Mouse (Mus musculus) kidney, postnatal 36 days (tissue): ENCODE measurements around the gene Slc22a15.
"Not testable (repeated sequence)": the region's sequence is repeated elsewhere in the genome, so short reads cannot be mapped to it uniquely, and the experiment has no call there.

Experiments used
- DNase-seq, 2 experiments: peaks; one replicate each; pipeline ENCODE4 v3.0.0; 2021 to 2022; ENCODE audit warnings: mixed read lengths in 2 of 2

Gene Slc22a15

DNA sequence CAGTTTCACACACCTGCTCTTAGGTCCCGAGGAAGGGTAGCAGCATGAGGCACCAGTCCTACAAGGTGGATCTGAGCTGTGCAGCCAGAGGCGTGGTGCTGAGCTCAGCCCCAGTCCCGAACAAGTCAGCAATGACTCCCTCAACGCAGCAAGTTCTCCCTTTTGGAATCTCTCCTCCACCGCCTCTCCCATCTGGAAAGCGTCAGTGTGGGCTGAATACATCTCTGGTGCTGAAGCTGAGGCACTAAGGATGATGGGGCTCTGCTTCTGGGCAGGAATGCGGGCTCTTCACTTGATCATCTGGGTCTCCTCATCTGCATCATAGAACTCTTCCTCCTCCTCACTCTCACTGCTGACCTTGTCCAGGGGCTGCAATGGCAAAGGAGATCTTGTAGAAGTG, 64.1 kb downstream of the Slc22a15 start:
- no peak for DNase-seq

- no peak for DNase-seq
Measured at GRCm38 (mm10) chr3:101859740-101860139, 64.5 kb downstream of the Slc22a15 start.

DNA sequence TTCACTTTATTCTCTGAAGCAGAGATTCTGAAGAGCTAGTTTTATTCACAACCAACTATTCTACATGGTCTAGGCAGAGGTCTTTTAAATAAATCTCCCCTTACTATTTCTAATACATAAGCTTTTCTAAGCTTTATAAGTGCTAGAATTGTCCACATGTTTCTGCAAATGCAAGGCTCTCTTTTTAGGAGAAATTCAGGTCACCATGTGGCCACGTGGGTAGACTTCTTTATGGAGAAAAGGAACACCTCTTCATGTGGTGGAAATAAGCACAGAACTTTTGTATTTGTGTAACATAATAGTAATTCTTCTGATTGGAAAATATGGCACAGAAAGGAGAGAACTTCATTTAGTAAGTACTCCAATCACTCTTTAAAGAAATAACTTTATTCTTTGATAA, 70.2 kb downstream of the Slc22a15 start:
- no peak for DNase-seq

DNA sequence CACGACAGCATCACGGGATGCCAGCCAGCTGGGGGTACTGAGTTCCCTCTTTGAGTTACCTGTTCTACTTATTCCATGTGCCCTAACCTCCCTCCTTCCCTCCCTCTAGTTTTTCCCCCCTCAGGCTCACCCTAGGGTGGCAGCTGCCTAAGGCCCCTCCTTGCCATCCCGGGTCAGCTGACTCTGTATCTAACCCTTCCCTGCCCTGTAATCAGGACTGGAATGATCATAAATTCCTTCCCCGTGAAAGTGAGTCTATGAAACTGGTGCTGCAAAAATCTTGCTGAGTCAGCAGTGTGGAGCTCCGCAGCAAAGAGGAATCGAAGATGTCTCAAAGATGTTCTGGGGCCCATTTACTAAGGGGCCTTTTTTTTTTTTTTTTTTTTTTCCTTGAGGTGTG, 72.9 kb downstream of the Slc22a15 start:
- no peak for DNase-seq

DNA sequence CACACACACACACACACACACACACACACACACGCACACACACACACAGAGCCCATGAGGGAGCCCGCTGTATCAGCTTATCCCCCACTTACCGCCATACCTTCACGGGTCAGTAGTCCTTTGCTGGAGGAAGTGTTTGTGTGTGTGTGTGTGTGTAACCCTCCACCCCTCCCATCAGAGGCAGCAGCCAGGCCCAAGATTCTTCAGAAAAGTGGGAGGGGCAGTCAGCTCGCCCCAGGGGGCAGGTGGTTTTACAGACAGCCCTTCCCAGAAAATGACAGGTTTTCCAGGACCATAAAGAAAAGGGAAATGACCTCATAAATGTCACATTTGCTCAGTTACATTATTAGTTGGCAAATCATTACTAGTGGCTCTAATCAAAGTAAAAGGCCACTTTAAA, 75.4 kb downstream of the Slc22a15 start, which contains the start of gene Mab21l3:
Gene Mab21l3, minus strand, starts transcription at position 144 of the 400 bp plus-strand sequence.
- no peak for DNase-seq

- DNase-seq: no peak
Measured at GRCm38 (mm10) chr3:101846096-101846495, 78.2 kb downstream of the Slc22a15 start.

DNA sequence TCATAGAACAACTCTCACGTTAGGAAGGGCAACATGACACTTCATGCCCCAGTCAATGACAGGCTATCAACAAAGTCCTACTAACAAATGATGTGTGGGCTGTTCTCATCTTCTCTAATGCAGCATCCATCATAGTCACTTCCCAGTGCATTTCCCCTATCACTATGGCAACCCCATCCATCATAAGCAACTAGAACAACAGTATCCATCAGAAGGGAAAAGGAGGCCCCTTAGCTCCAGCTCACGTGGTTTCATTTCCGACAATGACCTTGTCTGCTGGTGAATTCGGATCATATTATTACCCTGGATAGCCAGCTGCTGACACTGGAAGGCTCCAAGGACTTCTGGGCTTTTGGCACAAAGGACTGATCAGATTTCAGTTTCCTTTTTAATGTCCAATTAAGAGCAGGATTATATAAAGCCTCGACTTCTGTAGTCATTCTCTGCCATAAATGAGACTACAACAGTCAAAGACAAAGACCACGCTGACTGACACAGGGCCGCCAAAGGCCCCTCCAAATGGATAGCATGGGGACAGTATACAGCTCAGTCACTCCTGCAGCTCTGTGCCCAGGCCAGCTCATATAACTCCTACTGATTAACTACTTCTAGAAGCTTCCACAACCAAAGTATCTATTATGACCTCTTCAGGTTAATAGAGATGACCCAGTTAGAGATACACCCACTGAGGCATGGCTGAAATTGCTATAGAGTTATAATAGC, 81.7 kb downstream of the Slc22a15 start:
- DNase-seq: no peak

DNA sequence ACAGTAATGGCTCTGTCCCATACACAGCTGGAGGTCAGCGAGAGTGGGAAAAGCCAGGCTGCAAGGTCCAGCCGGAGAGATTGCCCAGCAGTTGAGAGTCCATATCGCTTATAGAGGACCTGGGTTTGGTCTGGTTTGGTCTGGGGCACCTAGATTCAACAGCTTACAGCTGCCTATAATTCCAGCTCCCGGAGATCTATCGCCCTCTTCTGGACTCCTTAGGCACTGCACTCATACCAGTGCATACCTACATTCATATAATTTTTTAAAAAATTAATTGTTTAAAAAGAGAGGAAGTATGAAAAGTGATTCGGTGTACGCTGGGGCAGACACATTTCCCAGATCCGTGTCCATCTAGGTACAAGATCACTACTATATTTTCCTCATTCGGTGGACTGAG, 84.9 kb downstream of the Slc22a15 start:
- no peak for DNase-seq

- DNase-seq: no peak
Measured at GRCm38 (mm10) chr3:101836971-101837370, 87.3 kb downstream of the Slc22a15 start.

DNA sequence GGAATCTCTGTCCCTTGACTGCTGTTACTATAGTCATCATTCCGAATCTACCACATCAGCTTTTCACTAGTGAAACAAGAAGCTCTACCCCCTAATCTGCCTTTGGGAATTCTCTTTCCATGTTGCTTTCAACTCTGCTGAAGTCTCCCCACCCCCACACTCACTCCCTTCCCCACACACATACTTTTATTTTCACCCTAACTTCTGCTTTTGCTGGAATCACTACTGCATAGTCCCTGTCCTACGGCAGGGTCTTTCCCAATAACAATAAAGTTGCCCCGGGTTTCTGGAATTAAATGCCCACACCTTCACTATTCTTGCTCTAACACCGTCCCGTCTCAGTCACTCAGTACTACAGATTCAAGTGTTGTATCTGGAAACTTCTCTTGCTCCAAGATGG, 87.7 kb downstream of the Slc22a15 start:
- DNase-seq: no peak

GRCm38 (mm10) chr3:101836045-101836444, 88.2 kb downstream of the Slc22a15 start:
- peak; percentile 85 to 87 for DNase-seq

DNA sequence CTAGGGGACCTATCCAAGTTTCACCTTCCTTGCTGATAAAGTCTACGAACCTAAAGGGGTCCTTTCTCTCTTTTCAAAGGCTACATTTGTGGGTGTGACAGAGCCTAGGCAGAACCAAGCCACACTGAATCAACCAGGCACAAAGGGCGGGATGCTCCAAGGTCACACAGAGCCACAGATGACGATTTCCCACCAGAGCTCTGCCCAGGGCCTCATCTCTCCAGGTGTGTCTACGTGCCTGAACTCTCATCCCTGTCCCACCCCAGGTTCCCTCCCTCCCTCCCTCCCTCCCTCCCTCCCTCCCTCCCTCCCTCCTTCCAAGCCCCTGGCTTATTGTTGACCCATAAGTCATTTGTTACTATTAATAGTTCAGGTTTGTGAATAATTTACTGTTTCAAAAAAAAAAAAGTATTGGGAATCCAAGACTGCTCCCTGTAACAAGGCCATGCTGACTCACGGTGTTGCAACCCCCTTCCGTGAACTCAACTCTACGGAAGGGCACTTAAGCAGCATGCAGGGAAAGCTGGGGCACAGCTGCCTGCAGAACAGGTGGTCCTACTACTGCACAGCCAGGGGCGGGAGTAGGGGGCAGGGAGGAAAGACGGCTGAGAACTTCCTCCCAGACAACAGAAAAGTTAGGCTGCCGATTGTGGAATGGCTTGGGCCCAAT, 92.9 kb downstream of the Slc22a15 start:
- DNase-seq: peak; percentile 71 to 74

GRCm38 (mm10) chr3:101829881-101830616, 94.2 kb downstream of the Slc22a15 start:
- no peak for DNase-seq

GRCm38 (mm10) chr3:101828595-101828994, 95.7 kb downstream of the Slc22a15 start:
- DNase-seq: no peak

DNA sequence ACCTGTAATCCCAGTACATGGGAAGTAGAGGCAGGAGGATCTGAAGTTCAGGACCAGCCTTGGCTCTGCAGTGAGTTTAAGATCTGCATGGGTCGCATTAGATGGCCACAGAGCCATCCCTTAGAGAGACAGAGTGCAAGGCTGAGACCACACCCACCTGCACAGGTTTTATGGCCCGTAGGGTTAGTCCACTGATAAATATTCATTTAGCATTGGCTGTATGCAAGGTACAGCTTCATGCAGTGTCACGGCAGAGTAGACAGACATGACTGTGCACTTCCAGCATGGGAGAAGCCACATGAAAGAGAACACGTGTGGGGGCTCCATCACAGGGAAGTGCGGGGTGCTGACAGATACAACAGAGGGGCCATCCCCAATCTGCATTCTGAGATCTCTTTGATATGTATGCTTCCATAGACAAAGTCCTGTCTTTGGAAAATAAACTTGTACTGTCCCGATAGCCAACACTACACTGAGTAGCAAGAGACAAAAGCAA, 97.0 kb downstream of the Slc22a15 start:
- DNase-seq: no peak

GRCm38 (mm10) chr3:101824338-101824737, 99.9 kb downstream of the Slc22a15 start:
- peak; percentile 68 to 72 for DNase-seq

- DNase-seq: no peak
Measured at GRCm38 (mm10) chr3:101822052-101822451, 102.2 kb downstream of the Slc22a15 start.

- DNase-seq: not testable (repeated sequence)
Measured at GRCm38 (mm10) chr3:101820708-101821107, 103.5 kb downstream of the Slc22a15 start.

GRCm38 (mm10) chr3:101816006-101816405, 108.2 kb downstream of the Slc22a15 start:
- no peak for DNase-seq

DNA sequence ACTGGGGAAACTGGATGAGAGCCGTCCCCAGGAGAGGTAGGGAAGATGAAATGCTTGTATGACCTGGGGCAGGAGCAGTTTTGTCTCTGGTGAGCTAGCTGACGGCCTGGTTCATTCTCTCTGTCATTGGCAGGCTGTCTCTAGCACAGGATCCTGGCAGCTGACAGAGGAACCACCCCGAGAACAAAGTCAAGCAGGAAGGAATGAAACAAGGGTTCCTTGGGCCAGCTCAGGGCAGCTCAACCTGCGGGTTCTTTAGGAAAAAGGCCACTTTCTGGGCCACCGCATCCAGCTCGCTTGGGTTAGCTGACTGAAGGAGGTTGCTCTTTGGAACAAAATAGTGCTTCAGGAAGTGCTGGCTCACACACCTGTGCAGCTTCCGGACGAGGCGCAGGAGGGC, 109.5 kb downstream of the Slc22a15 start:
- DNase-seq: peak; percentile 38 to 40

DNA sequence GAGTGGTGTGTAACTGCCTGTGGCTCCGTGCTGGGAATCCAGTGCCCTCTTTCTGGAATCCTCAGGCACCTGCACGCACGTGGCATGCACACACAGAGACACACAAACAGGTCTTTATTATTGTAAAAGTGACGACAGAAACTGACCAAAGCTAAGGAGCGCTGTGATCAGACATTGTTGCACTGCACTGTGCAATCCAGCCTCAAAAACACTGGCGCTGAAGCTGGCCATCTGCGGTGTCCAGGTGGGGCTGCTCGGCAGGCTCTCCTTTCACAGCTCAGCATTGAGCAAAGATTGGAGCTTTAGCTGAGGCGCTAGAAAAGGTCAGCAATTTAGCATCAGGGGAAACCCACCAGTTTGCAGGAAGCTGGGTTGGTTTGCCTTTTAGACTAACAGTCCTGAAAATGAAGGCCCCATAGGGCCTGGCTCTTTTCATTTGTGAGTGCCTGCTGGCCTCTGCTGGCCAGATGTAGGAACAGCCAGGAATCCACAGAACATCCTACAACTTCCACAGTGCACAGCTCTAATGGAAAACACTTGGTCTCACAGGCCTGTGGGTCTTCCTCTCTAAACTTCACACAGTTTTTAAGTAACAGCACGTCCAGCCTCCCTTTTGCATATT, 111.8 kb downstream of the Slc22a15 start:
- DNase-seq: peak; percentile 68 to 84

GRCm38 (mm10) chr3:101811931-101812330, 112.3 kb downstream of the Slc22a15 start:
- no peak for DNase-seq

- no peak for DNase-seq
Measured at GRCm38 (mm10) chr3:101807646-101808045, 116.6 kb downstream of the Slc22a15 start.
